Mouse (Mus musculus) testis, adult 2 months (tissue): Measurements from ENCODE around the gene Spg7.

ENCODE experiments used
- CTCF ChIP-seq: fragments of 200-500 bp; IDR thresholded peaks from 2 replicates; pipeline ENCODE4 v1.5.1; 2012; ENCODE audit warnings: low read depth, mild to moderate bottlenecking, inconsistent platforms, low read length, moderate library complexity; ENCODE audit not compliant: control insufficient read depth, insufficient read depth, insufficient replicate concordance
- POLR2A ChIP-seq: fragments of 200-500 bp; IDR thresholded peaks from 2 replicates; pipeline ENCODE4 v1.6.1; 2012; ENCODE audit warnings: low read depth, mild to moderate bottlenecking, inconsistent platforms, low read length, moderate library complexity; ENCODE audit not compliant: control insufficient read depth

GRCm38 (mm10) chr8:123137645-123138077 is 74.9 kb downstream of the Spg7 start:
- TF ChIP-seq CTCF, result no peak
- TF ChIP-seq POLR2A, result no peak
